Mouse (Mus musculus): ENCODE results near the gene Ppp1r13b. TPM values are rescaled to one million over a fixed set of nuclear protein-coding genes. Genes with fewer than 3 reads are reported as not detected.

Gene Ppp1r13b
- polyA plus RNA-seq, 1 experiment from 2014 or later = 13.6 TPM

DNA sequence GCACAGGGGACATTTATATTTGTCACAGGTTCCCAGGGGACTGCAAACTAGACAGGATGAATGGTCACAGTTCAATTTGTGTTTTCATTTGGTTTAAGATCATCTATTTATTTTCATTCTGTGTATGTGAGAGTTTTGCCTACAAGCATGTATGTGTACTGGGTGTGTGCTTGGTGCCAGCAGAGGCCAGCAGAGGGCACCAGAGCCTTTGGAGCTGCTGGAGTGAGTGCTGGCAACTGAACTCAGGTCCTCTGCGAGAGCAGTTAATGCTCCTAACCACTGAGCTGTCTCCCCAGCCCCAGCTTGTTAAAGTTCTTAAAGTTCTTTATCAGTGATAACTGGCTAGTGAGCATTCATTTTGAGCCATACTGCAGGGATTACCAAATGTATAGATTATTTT lies 128.4 kb downstream of the Ppp1r13b start:
- no peak overlapping the region for H3K4me2 ChIP-seq (replicated peaks; ENCODE audit: low read depth)
- TF ChIP-seq CTCF (IDR thresholded peaks at IDR 0.05; ENCODE audit: low read depth) = peak; percentile 58
- no peaks in the 10 kb centered on the region; the same call in 1 of the 2 replicates for H3K9me3 ChIP-seq (ENCODE audit: control insufficient read depth)
- H3K36me3 ChIP-seq (ENCODE audit: control insufficient read depth, insufficient read depth) = peaks cover 84% of the 10 kb centered on the region
- H3K9ac ChIP-seq (ENCODE audit: low read depth, low read length) = no peak overlapping the region
- no peak overlapping the region for H3K4me3 ChIP-seq (ENCODE audit: low read depth, low read length)
- 100% methylated on average over 1 of the region's 1 CpGs for WGBS
- no peak overlapping the region for H3K27ac ChIP-seq (ENCODE audit: low read depth, low read length)
- no peaks in the 10 kb centered on the region for H3K27me3 ChIP-seq (replicated peaks; ENCODE audit: control insufficient read depth, insufficient read depth, low read length)
- no peaks in the 10 kb centered on the region for H3K4me1 ChIP-seq (replicated peaks; ENCODE audit: control insufficient read depth, insufficient read depth, low read length)
- ATAC-seq = no peak

Other genes with a start within 250 kb of the Ppp1r13b start
- 628 and 645 TPM in 2 replicates for gene Ckb, start 235.8 kb downstream of the Ppp1r13b start, polyA plus RNA-seq (2015; fragmentation: Nextera tagmentation; extraction: Ambion mirVana)
- gene Trmt61a, start 230.0 kb downstream of the Ppp1r13b start, polyA plus RNA-seq (2015; fragmentation: Nextera tagmentation; extraction: Ambion mirVana) = 5.6 TPM in 2 replicates
- gene Bag5, start 194.9 kb downstream of the Ppp1r13b start, polyA plus RNA-seq (2015; fragmentation: Nextera tagmentation; extraction: Ambion mirVana) = 29.6 and 32.1 TPM in 2 replicates
- 42.6 and 44.8 TPM in 2 replicates for gene Apopt1, start 194.8 kb downstream of the Ppp1r13b start, polyA plus RNA-seq (2015; fragmentation: Nextera tagmentation; extraction: Ambion mirVana)
- 42.9 and 45.7 TPM in 2 replicates for gene Klc1, start 149.3 kb downstream of the Ppp1r13b start, polyA plus RNA-seq (2015; fragmentation: Nextera tagmentation; extraction: Ambion mirVana)
- gene Xrcc3, start 94.2 kb downstream of the Ppp1r13b start, polyA plus RNA-seq (2015; fragmentation: Nextera tagmentation; extraction: Ambion mirVana) = 3.4 and 6.1 TPM in 2 replicates
- gene Zfyve21, start 93.9 kb downstream of the Ppp1r13b start, polyA plus RNA-seq (2015; fragmentation: Nextera tagmentation; extraction: Ambion mirVana) = 104 and 107 TPM in 2 replicates
- gene Atp5mpl, start 58.9 kb upstream of the Ppp1r13b start, polyA plus RNA-seq (2015; fragmentation: Nextera tagmentation; extraction: Ambion mirVana) = 1,268 and 1,348 TPM in 2 replicates
- gene Tdrd9, start 63.4 kb upstream of the Ppp1r13b start, polyA plus RNA-seq (2015; fragmentation: Nextera tagmentation; extraction: Ambion mirVana) = 0.04 TPM in 1 of 2 replicates, not detected in the other
- gene Rd3l, start 73.2 kb upstream of the Ppp1r13b start, polyA plus RNA-seq (2015; fragmentation: Nextera tagmentation; extraction: Ambion mirVana) = not detected in 2 replicates
- gene Aspg, start 198.6 kb upstream of the Ppp1r13b start, polyA plus RNA-seq (2015; fragmentation: Nextera tagmentation; extraction: Ambion mirVana) = 14.3 and 14.4 TPM in 2 replicates
- gene Kif26a, start 238.1 kb upstream of the Ppp1r13b start, polyA plus RNA-seq (2015; fragmentation: Nextera tagmentation; extraction: Ambion mirVana) = 0.89 and 1.1 TPM in 2 replicates